Mouse (Mus musculus): ENCODE results near the gene Ifitm5. TPM values are rescaled to one million over a fixed set of nuclear protein-coding genes. Genes with fewer than 3 reads are reported as not detected.

Gene Ifitm5
- total and polyA plus RNA-seq, 3 experiments = 0.78 to 1.3 (median 1.2) TPM

- DNase-seq = peak; percentile 94
Measured at GRCm38 (mm10) chr7:140941222-140942051, 8.7 kb downstream of the Ifitm5 start, which contains the start of gene Pgghg. TSS of gene Pgghg (plus strand) at chr7:140941391.

DNA sequence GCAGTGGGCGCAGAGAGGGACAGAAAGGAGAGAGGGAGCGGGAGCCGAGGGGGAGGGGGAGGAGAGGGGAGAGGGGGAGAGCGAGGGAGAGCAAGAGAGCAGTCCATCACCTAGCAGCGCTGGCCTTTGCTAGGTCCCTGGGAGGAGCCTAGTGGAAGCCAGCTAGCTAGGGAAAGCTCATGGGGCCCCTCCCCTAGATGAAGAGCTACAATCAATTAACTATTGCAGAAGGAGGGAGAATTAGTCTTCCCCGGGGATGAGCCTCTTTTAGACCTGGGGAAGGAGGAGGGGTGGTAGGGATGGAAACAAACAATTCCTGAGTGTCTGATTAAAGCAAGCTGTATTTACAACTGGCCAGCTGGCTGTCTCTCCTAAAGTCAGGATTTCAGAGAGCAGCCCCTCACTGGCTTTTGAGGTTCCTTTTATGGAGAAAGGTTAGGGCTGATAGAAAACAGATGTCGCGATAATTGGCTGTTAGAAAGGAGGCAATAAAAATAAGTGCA lies 10.4 kb downstream of the Ifitm5 start:
- no peak for DNase-seq

DNA sequence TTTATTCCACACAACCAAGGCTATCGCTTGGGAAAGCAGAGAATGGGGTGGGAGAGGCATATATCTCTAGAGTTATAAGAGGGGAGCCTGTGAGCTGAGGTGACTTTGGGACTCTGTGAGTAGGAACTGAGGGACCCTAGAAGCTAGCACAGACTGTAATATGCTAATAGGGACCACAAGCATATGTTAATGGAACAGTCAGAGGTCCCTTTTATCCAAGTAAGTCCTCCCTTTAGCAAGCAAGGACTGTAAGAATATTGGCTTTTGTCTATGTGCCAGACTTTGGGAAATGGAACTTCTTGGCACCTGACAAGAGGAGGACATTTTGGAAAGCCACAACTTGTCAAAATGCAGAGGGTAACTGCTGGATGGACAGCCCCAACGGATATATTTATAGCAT lies 11.2 kb downstream of the Ifitm5 start:
- DNase-seq = no peak

DNA sequence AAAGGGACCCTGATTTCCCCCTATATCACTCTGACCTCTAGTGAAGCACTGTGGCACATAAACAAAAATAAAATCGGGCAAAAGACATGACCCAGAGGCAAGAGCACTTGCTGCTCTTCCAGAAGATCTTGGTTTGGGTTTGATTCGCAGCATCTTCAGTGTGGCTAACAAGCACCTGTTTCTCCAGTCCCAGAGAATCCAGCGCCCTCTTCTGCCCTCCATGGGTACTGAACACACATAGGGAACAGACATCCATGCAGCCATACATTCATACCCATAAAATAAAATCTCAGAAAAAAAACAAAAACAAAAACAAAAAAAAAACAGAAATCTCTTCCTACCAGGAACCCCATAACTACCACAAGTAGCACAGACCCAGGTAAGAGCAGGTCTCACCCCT lies 11.7 kb downstream of the Ifitm5 start:
- no peak for DNase-seq

GRCm38 (mm10) chr7:140927181-140927580 lies 22.9 kb downstream of the Ifitm5 start:
- no peak for DNase-seq

DNA sequence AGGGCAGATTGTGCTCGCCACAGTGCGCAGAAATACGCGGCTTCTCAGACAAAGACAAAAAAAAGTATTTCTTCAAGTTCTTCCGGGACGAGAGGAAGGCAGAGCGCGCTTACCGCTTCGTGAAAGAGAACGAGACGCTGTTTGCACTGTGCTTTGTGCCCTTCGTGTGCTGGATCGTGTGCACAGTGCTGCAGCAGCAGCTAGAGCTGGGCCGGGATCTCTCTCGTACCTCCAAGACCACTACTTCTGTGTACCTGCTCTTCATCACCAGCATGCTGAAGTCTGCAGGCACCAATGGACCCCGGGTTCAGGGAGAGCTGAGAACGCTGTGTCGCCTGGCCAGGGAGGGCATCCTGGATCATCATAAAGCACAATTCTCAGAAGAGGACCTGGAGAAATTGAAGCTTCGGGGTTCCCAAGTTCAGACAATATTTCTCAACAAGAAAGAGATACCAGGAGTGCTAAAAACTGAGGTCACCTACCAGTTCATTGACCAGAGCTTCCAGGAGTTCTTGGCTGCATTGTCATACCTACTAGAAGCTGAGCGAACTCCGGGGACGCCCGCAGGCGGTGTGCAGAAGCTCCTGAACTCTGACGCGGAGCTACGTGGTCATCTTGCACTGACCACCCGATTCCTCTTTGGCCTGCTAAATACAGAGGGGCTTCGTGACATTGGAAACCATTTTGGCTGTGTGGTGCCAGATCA lies 26.9 kb downstream of the Ifitm5 start:
- DNase-seq = no peak

GRCm38 (mm10) chr7:140922398-140923069 lies 27.6 kb downstream of the Ifitm5 start:
- DNase-seq = peak; percentile 78

GRCm38 (mm10) chr7:140921225-140921975 lies 28.7 kb downstream of the Ifitm5 start:
- DNase-seq = no peak

DNA sequence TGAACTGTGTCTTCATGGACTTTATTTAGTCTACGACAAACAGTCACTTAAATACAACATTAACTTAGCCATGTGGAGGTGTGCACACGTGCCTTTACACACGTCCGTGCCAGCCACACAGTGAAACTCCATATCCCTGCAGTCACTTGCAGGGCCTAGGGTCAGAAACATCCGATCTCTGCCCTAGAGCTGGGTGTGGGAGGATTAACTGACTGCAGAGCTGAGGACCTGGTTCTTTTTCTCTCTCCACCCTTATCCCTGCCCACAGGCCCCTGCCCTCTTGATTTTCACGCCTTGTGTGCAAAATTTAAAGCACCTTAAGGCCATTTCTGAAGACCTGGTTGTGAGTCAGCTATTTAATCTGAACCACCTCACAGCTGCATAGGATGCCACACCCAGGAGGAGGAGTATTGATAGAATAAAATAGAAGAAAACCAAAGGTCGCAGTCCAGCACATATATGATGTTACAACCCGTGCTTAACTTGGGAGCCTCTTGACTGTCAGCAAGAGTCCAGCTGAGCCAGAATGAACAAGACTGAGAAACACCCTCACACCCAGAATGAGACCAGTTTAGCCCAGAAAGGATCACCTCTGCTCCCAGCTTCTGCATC lies 29.6 kb downstream of the Ifitm5 start, which contains the start of gene Nlrp6:
Gene Nlrp6 (plus strand): TSS at position 485 of the 612 bp plus-strand sequence.
- DNase-seq = no peak

- DNase-seq = no peak
Measured at GRCm38 (mm10) chr7:140919911-140920310, 30.2 kb downstream of the Ifitm5 start.

DNA sequence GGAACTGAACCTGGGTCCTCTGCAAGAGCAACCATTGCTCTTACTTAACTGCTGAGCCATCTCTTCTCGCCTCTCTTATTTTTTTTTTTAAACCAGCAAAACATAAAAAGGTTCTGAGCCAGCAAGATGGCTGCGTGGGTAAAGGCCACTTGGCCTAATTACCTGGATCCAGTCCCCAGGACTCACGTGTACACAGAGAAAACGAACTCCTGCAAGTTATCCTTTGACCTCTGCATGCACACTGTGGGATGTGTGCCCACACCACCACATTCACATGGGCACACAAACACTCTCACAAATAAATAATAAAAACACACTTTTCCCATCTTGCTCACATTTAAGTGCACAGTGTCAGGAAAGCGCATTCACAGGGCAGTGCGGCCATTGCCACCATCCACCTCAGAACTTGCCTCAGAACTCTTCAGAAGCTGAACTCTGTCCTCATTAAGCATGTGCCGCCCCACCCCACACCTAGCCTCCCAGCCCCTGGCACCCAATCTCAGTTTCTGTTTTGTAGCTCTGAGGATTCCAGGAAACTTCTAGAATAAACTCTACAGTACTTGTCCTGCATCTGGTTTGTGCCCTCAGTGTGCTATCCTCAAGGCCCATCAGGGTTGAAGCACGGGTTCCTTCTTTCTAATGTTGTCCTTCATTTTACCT lies 35.9 kb downstream of the Ifitm5 start:
- no peak for DNase-seq

- no peak for DNase-seq
Measured at GRCm38 (mm10) chr7:140912846-140913482, 37.1 kb downstream of the Ifitm5 start.

DNA sequence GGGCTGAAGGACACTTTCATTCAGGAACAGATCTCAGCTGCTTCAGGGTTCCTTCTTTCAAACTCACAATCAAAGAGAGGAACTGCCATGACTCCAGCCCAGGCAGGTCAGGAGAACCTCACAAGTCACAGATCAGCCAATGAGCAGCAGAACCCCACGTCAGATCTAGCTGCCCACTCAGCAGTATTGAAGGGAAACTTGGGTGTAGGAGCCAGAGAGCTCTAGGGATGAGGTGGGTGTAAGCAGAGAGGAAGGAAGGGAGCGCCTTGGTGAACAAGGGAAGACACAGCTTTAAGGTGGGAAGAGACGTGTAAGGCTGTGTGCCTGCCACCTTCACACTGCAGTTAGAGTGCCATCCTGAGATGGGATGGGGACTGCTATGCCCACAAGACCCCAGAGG lies 37.8 kb downstream of the Ifitm5 start:
- no peak for DNase-seq

DNA sequence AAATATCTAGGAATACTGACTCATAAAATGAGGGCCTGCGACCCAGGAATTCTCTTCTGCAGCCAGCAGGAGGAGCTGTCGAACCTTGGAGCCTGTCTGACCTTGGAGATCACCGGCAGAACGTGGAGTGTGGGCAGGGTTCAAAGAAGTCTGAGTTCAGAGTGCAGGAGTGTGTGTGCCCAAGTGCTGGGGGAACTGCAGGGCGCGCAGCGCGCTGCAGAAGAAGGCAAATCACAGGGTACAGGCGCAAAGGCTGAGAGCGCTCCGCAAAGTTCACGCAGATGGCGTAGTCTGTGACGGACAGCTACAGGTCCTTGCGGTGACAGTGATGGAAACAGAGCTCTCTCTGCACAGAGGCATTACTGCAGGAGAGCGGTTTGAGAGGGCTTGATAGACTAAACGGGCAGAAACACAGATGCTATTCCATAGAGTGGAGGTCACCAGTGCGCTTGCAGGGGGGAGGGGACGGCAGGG lies 41.4 kb downstream of the Ifitm5 start:
- DNase-seq = peak; percentile 89

DNA sequence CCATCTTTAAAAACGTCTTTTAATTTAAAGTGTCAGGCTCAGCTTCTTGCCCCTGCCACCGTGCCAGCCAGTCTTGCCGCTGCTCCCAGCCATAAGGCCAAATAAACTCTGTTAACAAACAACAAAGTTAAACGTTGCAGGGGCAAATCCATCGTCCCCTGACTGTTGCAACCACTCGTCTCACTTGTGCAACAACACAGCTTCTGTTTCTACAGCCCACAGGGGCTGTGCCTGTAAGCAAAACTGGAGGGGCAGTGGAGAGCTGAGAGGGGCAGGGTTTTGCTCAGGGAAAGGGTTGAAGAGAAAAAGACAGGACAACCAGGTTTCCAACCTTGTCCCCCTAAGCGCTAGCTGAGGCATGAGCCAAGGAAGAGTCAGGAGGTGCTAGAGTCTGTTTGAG lies 41.9 kb downstream of the Ifitm5 start:
- DNase-seq = no peak

DNA sequence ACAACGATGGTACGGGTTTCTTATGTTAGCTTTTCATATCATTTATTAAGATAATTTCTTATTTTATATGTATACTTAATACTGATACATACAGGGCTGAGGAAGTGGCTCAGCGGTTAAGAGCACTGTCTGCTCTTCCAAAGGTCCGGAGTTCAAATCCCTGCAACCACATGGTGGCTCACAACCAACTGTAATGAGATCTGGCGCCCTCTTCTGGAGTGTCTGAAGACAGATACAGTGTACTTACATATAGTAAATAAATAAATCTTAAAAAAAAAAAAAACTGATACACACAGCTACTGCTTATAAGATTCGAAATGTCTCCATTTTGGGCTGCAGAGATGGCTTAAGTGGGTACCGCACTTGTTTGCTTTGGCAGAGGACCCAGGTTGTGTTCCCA lies 42.4 kb downstream of the Ifitm5 start:
- no peak for DNase-seq

GRCm38 (mm10) chr7:140907131-140907530 lies 43.0 kb downstream of the Ifitm5 start:
- DNase-seq = peak; percentile 80

DNA sequence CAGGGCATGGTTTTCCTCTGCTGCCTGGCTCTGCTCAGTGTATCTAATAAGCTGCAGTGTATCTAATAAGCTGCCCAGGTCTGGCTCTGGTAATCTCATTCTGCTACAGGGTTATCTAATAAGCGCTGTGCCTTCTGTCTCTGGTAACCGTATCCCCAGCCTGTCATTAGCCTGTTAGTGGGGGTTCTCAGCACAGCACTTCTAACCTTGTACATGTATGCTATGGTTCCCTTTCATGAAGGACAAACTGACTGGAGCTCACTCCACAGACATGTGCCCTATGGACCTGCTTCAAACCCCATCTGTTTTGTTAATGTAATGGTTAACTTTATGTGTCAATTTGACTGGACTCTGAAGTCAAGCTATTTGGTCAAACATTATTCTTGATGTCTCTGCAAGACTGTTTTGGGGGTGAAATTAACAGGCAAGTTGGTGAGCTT lies 44.4 kb downstream of the Ifitm5 start:
- no peak for DNase-seq

GRCm38 (mm10) chr7:140903212-140903611 lies 46.9 kb downstream of the Ifitm5 start:
- DNase-seq = peak; percentile 78
